Mouse (Mus musculus): ENCODE results near the gene Ryr2. TPM values are rescaled to one million over a fixed set of nuclear protein-coding genes. Genes with fewer than 3 reads are reported as not detected.
A peak's percentile ranks its signal among the peaks of the same experiment; 100 is the strongest.
"Not testable (repeated sequence)": the region's sequence is repeated elsewhere in the genome, so short reads cannot be mapped to it uniquely, and the experiment has no call there.

Gene Ryr2
- 6.1 and 12.7 TPM in 2 replicates for polyA plus RNA-seq (2012; rRNA removed)

- peak; percentile 87 for DNase-seq (ENCODE audit: low read depth)
- TF ChIP-seq CTCF (IDR thresholded peaks at IDR 0.05; ENCODE audit: borderline replicate concordance, extremely low read depth, insufficient read depth, insufficient read length), result peak; percentile 83
- TF ChIP-seq POLR2A (IDR thresholded peaks at IDR 0.05; ENCODE audit: borderline replicate concordance, extremely low read depth, insufficient read depth, insufficient read length, poor library complexity, severe bottlenecking), result 0 out of 2 replicates have a peak, but pooled peaks have one; percentile 16
Observed at GRCm38 (mm10) chr13:12106662-12107632, at the start of gene Ryr2. TSS of gene Ryr2 (minus strand) at chr13:12106945.

- TF ChIP-seq POLR2A (IDR thresholded peaks at IDR 0.05; ENCODE audit: borderline replicate concordance, extremely low read depth, insufficient read depth, insufficient read length, poor library complexity, severe bottlenecking) (no peak), CTCF (IDR thresholded peaks at IDR 0.05; ENCODE audit: borderline replicate concordance, extremely low read depth, insufficient read depth, insufficient read length) (no peak)
- no peak for DNase-seq (ENCODE audit: low read depth)
Observed at GRCm38 (mm10) chr13:12153922-12154321, 47.2 kb upstream of the Ryr2 start.

- TF ChIP-seq CTCF (IDR thresholded peaks at IDR 0.05; ENCODE audit: borderline replicate concordance, extremely low read depth, insufficient read depth, insufficient read length) (no peak), POLR2A (IDR thresholded peaks at IDR 0.05; ENCODE audit: borderline replicate concordance, extremely low read depth, insufficient read depth, insufficient read length, poor library complexity, severe bottlenecking) (no peak)
- no peak for DNase-seq (ENCODE audit: low read depth)
Observed at GRCm38 (mm10) chr13:12146918-12147507, 40.3 kb upstream of the Ryr2 start.

GRCm38 (mm10) chr13:12146402-12146801 lies 39.7 kb upstream of the Ryr2 start:
- no peak for DNase-seq (ENCODE audit: low read depth)
- TF ChIP-seq POLR2A (IDR thresholded peaks at IDR 0.05; ENCODE audit: borderline replicate concordance, extremely low read depth, insufficient read depth, insufficient read length, poor library complexity, severe bottlenecking) (no peak), CTCF (IDR thresholded peaks at IDR 0.05; ENCODE audit: borderline replicate concordance, extremely low read depth, insufficient read depth, insufficient read length) (no peak)

GRCm38 (mm10) chr13:12143347-12143746 lies 36.6 kb upstream of the Ryr2 start:
- no peak for DNase-seq (ENCODE audit: low read depth)
- TF ChIP-seq POLR2A (IDR thresholded peaks at IDR 0.05; ENCODE audit: borderline replicate concordance, extremely low read depth, insufficient read depth, insufficient read length, poor library complexity, severe bottlenecking) (no peak), CTCF (IDR thresholded peaks at IDR 0.05; ENCODE audit: borderline replicate concordance, extremely low read depth, insufficient read depth, insufficient read length) (no peak)

GRCm38 (mm10) chr13:12136461-12136860 lies 29.7 kb upstream of the Ryr2 start:
- not testable (repeated sequence) for DNase-seq (ENCODE audit: low read depth)

GRCm38 (mm10) chr13:12133549-12133948 lies 26.8 kb upstream of the Ryr2 start:
- TF ChIP-seq CTCF (IDR thresholded peaks at IDR 0.05; ENCODE audit: borderline replicate concordance, extremely low read depth, insufficient read depth, insufficient read length) (no peak), POLR2A (IDR thresholded peaks at IDR 0.05; ENCODE audit: borderline replicate concordance, extremely low read depth, insufficient read depth, insufficient read length, poor library complexity, severe bottlenecking) (no peak)
- no peak for DNase-seq (ENCODE audit: low read depth)

GRCm38 (mm10) chr13:12132160-12132710 lies 25.5 kb upstream of the Ryr2 start:
- no peak for TF ChIP-seq POLR2A (IDR thresholded peaks at IDR 0.05; ENCODE audit: borderline replicate concordance, extremely low read depth, insufficient read depth, insufficient read length, poor library complexity, severe bottlenecking)
- TF ChIP-seq CTCF (IDR thresholded peaks at IDR 0.05; ENCODE audit: borderline replicate concordance, extremely low read depth, insufficient read depth, insufficient read length), result no peak
- no peak for DNase-seq (ENCODE audit: low read depth)

GRCm38 (mm10) chr13:12129121-12129520 lies 22.4 kb upstream of the Ryr2 start:
- TF ChIP-seq POLR2A (IDR thresholded peaks at IDR 0.05; ENCODE audit: borderline replicate concordance, extremely low read depth, insufficient read depth, insufficient read length, poor library complexity, severe bottlenecking) (no peak), CTCF (IDR thresholded peaks at IDR 0.05; ENCODE audit: borderline replicate concordance, extremely low read depth, insufficient read depth, insufficient read length) (no peak)
- no peak for DNase-seq (ENCODE audit: low read depth)

GRCm38 (mm10) chr13:12126099-12126498 lies 19.4 kb upstream of the Ryr2 start:
- TF ChIP-seq POLR2A (IDR thresholded peaks at IDR 0.05; ENCODE audit: borderline replicate concordance, extremely low read depth, insufficient read depth, insufficient read length, poor library complexity, severe bottlenecking) (no peak), CTCF (IDR thresholded peaks at IDR 0.05; ENCODE audit: borderline replicate concordance, extremely low read depth, insufficient read depth, insufficient read length) (no peak)
- DNase-seq (ENCODE audit: low read depth), result no peak

GRCm38 (mm10) chr13:12124940-12125540 lies 18.3 kb upstream of the Ryr2 start:
- TF ChIP-seq CTCF (IDR thresholded peaks at IDR 0.05; ENCODE audit: borderline replicate concordance, extremely low read depth, insufficient read depth, insufficient read length) (no peak), POLR2A (IDR thresholded peaks at IDR 0.05; ENCODE audit: borderline replicate concordance, extremely low read depth, insufficient read depth, insufficient read length, poor library complexity, severe bottlenecking) (no peak)
- no peak for DNase-seq (ENCODE audit: low read depth)
